Mouse (Mus musculus) hindbrain, embryonic 14.5 days (tissue): ENCODE results near the gene Gm44596. TPM values are rescaled to one million over a fixed set of nuclear protein-coding genes. Genes with fewer than 3 reads are reported as not detected.

Source experiments
- ATAC-seq: fragments of 200-750 bp; cut with Nextera tagmentation; 2 replicates; pipeline ENCODE4 v1.8.0; 2017; ENCODE audit warnings: moderate number of reproducible peaks, mild to moderate bottlenecking, moderate TSS enrichment, moderate library complexity; ENCODE audit not compliant: low FRiP score
- DNase-seq: peaks from one replicate; pipeline ENCODE4 v3.0.0-alpha.2; 2015; ENCODE audit warnings: low spot score
- H3K27ac ChIP-seq: fragments of 300-500 bp; sonication (generic); 2 replicates; pipeline ENCODE4 v1.5.1; 2014; ENCODE audit warnings: mild to moderate bottlenecking, moderate library complexity
- H3K27me3 ChIP-seq: fragments of 300-500 bp; sonication (generic); 2 replicates; pipeline ENCODE4 v1.6.1; 2014; ENCODE audit warnings: mild to moderate bottlenecking, low read length, mixed read lengths; ENCODE audit not compliant: control insufficient read depth, insufficient read depth
- H3K36me3 ChIP-seq: fragments of 300-500 bp; sonication (generic); replicated peaks from 2 replicates; pipeline ENCODE4 v1.6.1; 2014; ENCODE audit not compliant: control insufficient read depth, insufficient read depth
- H3K4me1 ChIP-seq: fragments of 300-500 bp; sonication (generic); replicated peaks from 2 replicates; pipeline ENCODE4 v1.6.1; 2014; ENCODE audit warnings: antibody characterized with exemption, low read length, mixed read lengths; ENCODE audit not compliant: control insufficient read depth, insufficient read depth
- H3K4me2 ChIP-seq: fragments of 300-500 bp; sonication (generic); replicated peaks from 2 replicates; pipeline ENCODE4 v1.6.1; 2014; ENCODE audit warnings: mild to moderate bottlenecking, moderate library complexity
- H3K4me3 ChIP-seq: fragments of 300-500 bp; sonication (generic); replicated peaks from 2 replicates; pipeline ENCODE4 v1.5.1; 2014; ENCODE audit warnings: mild to moderate bottlenecking, low read length
- H3K9ac ChIP-seq: fragments of 300-500 bp; sonication (generic); 2 replicates; pipeline ENCODE4 v1.6.1; 2014
- H3K9me3 ChIP-seq: fragments of 300-500 bp; sonication (generic); 2 replicates; pipeline ENCODE4 v1.6.1; 2016; ENCODE audit warnings: low read length; ENCODE audit not compliant: control insufficient read depth
- WGBS: fragments of 180-500 bp; shearing (Covaris S2); extraction: QIAGEN DNeasy Blood & Tissue Kit; methylation state at CpG from one replicate; pipeline ENCODE4 v1.1.7; 2014; 5-methylcytosine and 5-hydroxymethylcytosine counted together
- polyA plus RNA-seq: library from polyadenylated mRNA; unstranded; fragments of >200 nt; fragmentation: Nextera tagmentation; extraction: Ambion mirVana; gene quantifications from 2 replicates; pipeline ENCODE4 v1.2.1, GENCODE M21; 2014

Gene Gm44596
- polyA plus RNA-seq, 1 experiment from 2014 or later: not detected

GRCm38 (mm10) chr6:128445761-128446535 is 70.6 kb downstream of the Gm44596 start:
- H3K4me2 ChIP-seq: peak overlapping the region; percentile 38
- DNase-seq (peak; percentile 75), ATAC-seq (peak; percentile 71; the same call in 1 of the 2 replicates)
- H3K9ac ChIP-seq: no peak overlapping the region
- 13% methylated on average over 14 of the region's 14 CpGs for WGBS
- no peaks in the 10 kb centered on the region for H3K9me3 ChIP-seq
- no peaks in the 10 kb centered on the region; the same call in 1 of the 2 replicates for H3K4me1 ChIP-seq
- no peaks in the 10 kb centered on the region for H3K36me3 ChIP-seq
- H3K4me3 ChIP-seq: no peak overlapping the region
- no peak overlapping the region for H3K27ac ChIP-seq
- no peaks in the 10 kb centered on the region for H3K27me3 ChIP-seq

- H3K9me3 ChIP-seq: no peaks in the 10 kb centered on the region
- no peak overlapping the region for H3K27ac ChIP-seq
- no peak for ATAC-seq
- no peaks in the 10 kb centered on the region; the same call in 1 of the 2 replicates for H3K4me1 ChIP-seq
- no peaks in the 10 kb centered on the region for H3K36me3 ChIP-seq
- H3K27me3 ChIP-seq: no peaks in the 10 kb centered on the region
- DNase-seq: no peak
- WGBS: 98% methylated on average over 5 of the region's 5 CpGs
- H3K4me2 ChIP-seq: no peak overlapping the region
- H3K4me3 ChIP-seq: no peak overlapping the region
- no peak overlapping the region for H3K9ac ChIP-seq
Observed at GRCm38 (mm10) chr6:128447063-128447462, 71.8 kb downstream of the Gm44596 start.

- no peaks in the 10 kb centered on the region for H3K36me3 ChIP-seq
- no peak overlapping the region for H3K4me3 ChIP-seq
- ATAC-seq: no peak
- H3K9ac ChIP-seq: no peak overlapping the region
- H3K27ac ChIP-seq: no peak overlapping the region
- H3K4me2 ChIP-seq: no peak overlapping the region
- DNase-seq: no peak
- WGBS: 87% methylated on average over 12 of the region's 12 CpGs
- no peaks in the 10 kb centered on the region for H3K4me1 ChIP-seq
- no peaks in the 10 kb centered on the region for H3K27me3 ChIP-seq
- H3K9me3 ChIP-seq: no peaks in the 10 kb centered on the region
Observed at GRCm38 (mm10) chr6:128455835-128456605, 80.7 kb downstream of the Gm44596 start.

Other genes starting within 250 kb of the Gm44596 start
- gene Tspan9, start 231.9 kb upstream of the Gm44596 start, polyA plus RNA-seq: 41.3 and 43.4 TPM in 2 replicates
- 0.27 and 0.32 TPM in 2 replicates for gene Tead4, start 74.7 kb upstream of the Gm44596 start, polyA plus RNA-seq
- 14.3 and 20.0 TPM in 2 replicates for gene Tulp3, start 19.7 kb upstream of the Gm44596 start, polyA plus RNA-seq
- gene Rhno1, start 12.6 kb upstream of the Gm44596 start, polyA plus RNA-seq: 76.6 and 78.4 TPM in 2 replicates
- 6.7 and 7.7 TPM in 2 replicates for gene Foxm1, start 12.5 kb upstream of the Gm44596 start, polyA plus RNA-seq
- gene Tex52, start within 50 bp of the Gm44596 start, polyA plus RNA-seq: 0.34 and 0.58 TPM in 2 replicates
- 8.9 and 9.0 TPM in 2 replicates for gene Nrip2, start 23.8 kb downstream of the Gm44596 start, polyA plus RNA-seq
- gene Itfg2, start 49.4 kb downstream of the Gm44596 start, polyA plus RNA-seq: 36.0 and 39.4 TPM in 2 replicates
- gene Fkbp4, start 63.2 kb downstream of the Gm44596 start, polyA plus RNA-seq: 293 and 307 TPM in 2 replicates
- 0.13 and 0.70 TPM in 2 replicates for gene Pzp, start 151.2 kb downstream of the Gm44596 start, polyA plus RNA-seq
- gene A2ml1, start 206.1 kb downstream of the Gm44596 start, polyA plus RNA-seq: 1.3 and 2.3 TPM in 2 replicates
- not detected in 2 replicates for gene Klrb1a, start 248.0 kb downstream of the Gm44596 start, polyA plus RNA-seq